Mouse (Mus musculus) CH12.LX (cell line): ENCODE results near the gene Kcmf1.

Experiments used
- BHLHE40 ChIP-seq: IDR thresholded peaks from 2 replicates; pipeline ENCODE4 v1.6.1; 2011; ENCODE audit warnings: mild to moderate bottlenecking, low read depth, low read length, improper control_type of control experiment
- CTCF ChIP-seq, 2 experiments: IDR thresholded peaks in 1 of 2; conservative IDR thresholded peaks in 1 of 2; 2 replicates each; pipeline ENCODE4 v1.5.1; 2011 to 2012; ENCODE audit warnings: low read depth in 2 of 2, low read length in 2 of 2, improper control_type of control experiment in 1 of 2, inconsistent platforms in 1 of 2, mild to moderate bottlenecking in 1 of 2, moderate library complexity in 1 of 2
- E2F4 ChIP-seq: IDR thresholded peaks from 2 replicates; pipeline ENCODE4 v1.6.1; 2011; ENCODE audit warnings: low read depth, low read length, improper control_type of control experiment; ENCODE audit not compliant: insufficient replicate concordance
- HCFC1 ChIP-seq: IDR thresholded peaks from 2 replicates; pipeline ENCODE4 v1.6.1; 2012; ENCODE audit warnings: low read depth, mild to moderate bottlenecking, inconsistent platforms, low read length, improper control_type of control experiment
- PAX5 ChIP-seq: IDR thresholded peaks from 2 replicates; pipeline ENCODE4 v1.6.1; 2012; ENCODE audit warnings: low read length, inconsistent platforms, mixed read lengths
- POLR2A ChIP-seq: IDR thresholded peaks from 2 replicates; pipeline ENCODE4 v1.6.1; 2011; ENCODE audit warnings: low read depth, mild to moderate bottlenecking, improper control_type of control experiment, low read length
- USF1 ChIP-seq: IDR thresholded peaks from 2 replicates; pipeline ENCODE4 v1.6.1; 2014; ENCODE audit warnings: low read depth, mild to moderate bottlenecking, inconsistent platforms, low read length, improper control_type of control experiment
- ZC3H11A ChIP-seq: IDR thresholded peaks from 2 replicates; pipeline ENCODE4 v1.6.1; 2012; ENCODE audit warnings: low read depth, mild to moderate bottlenecking, inconsistent platforms, low read length, improper control_type of control experiment

DNA sequence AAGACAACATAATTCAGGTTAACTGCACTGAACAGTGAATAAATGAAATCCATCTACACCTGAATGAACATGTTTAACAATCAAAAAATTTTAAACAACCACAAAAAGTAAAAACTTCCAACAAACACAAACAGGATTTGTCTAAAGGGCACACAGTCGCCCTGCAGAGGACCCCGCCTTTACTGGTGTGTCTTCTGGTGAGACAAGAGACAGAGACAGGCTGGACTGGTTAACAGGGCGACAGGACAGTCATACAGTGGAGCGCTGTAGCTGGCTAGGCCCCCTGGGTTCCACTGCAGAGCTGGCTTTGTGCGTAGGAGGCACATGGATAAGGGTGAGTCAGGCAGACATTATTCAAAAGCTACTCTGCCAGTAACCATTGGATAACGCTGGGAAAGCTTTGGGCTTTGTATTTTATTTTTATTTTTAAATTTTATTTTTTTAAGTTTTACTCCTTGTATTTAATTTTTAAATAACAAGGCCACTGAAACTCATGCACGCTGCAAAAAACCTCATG is 57.7 kb downstream of the Kcmf1 start:
- TF ChIP-seq HCFC1, result no peak
- TF ChIP-seq PAX5, result no peak
- TF ChIP-seq USF1, result no peak
- TF ChIP-seq E2F4, result no peak
- no peak for TF ChIP-seq CTCF (conservative IDR thresholded peaks at IDR 0.05 in 1 of 2, IDR thresholded peaks at IDR 0.05 in 1 of 2; ENCODE audit: low read depth in 2 of 2, low read length in 2 of 2)
- TF ChIP-seq ZC3H11A, result no peak
- no peak for TF ChIP-seq POLR2A
- no peak for TF ChIP-seq BHLHE40
